Mouse (Mus musculus): ENCODE data around the gene Kif19a.

Kif19a gene

GRCm38 (mm10) chr11:114741451-114741850 is 23.7 kb upstream of the Kif19a start:
- H3K27me3 ChIP-seq (ENCODE audit: insufficient read depth, low read length) = peaks cover 8% of the 10 kb centered on the region
- TF ChIP-seq CTCF (conservative IDR thresholded peaks at IDR 0.05; ENCODE audit: low read length) (no peak), POU5F1 (IDR thresholded peaks at IDR 0.05; ENCODE audit: borderline replicate concordance, low read length) (no peak), NANOG (IDR thresholded peaks at IDR 0.05; ENCODE audit: borderline replicate concordance, low read length) (no peak)
- H3K4me1 ChIP-seq (replicated peaks; ENCODE audit: low read depth, low read length) = peaks cover 45% of the 10 kb centered on the region
- no peaks in the 10 kb centered on the region for H3K36me3 ChIP-seq (ENCODE audit: insufficient read depth, low read length)
- H3K9me3 ChIP-seq (ENCODE audit: low read length) = no peaks in the 10 kb centered on the region
- no peak overlapping the region for H3K4me3 ChIP-seq (replicated peaks; ENCODE audit: low read length)

- TF ChIP-seq CTCF (conservative IDR thresholded peaks at IDR 0.05; ENCODE audit: low read length) = peak; percentile 89
- no peak for TF ChIP-seq NANOG (IDR thresholded peaks at IDR 0.05; ENCODE audit: borderline replicate concordance, low read length)
- no peak for TF ChIP-seq POU5F1 (IDR thresholded peaks at IDR 0.05; ENCODE audit: borderline replicate concordance, low read length)
- H3K4me3 ChIP-seq (replicated peaks; ENCODE audit: low read length) = no peak overlapping the region
- H3K27me3 ChIP-seq (ENCODE audit: insufficient read depth, low read length) = peaks cover 9% of the 10 kb centered on the region
- H3K4me1 ChIP-seq (replicated peaks; ENCODE audit: low read depth, low read length) = peaks cover 18% of the 10 kb centered on the region
- no peaks in the 10 kb centered on the region for H3K9me3 ChIP-seq (ENCODE audit: low read length)
- H3K36me3 ChIP-seq (ENCODE audit: insufficient read depth, low read length) = no peaks in the 10 kb centered on the region
Observed at GRCm38 (mm10) chr11:114745134-114745533, 20.1 kb upstream of the Kif19a start.

- Histone ChIP-seq H3K27me3 (ENCODE audit: insufficient read depth, low read length) (peaks cover 9% of the 10 kb centered on the region), H3K4me1 (replicated peaks; ENCODE audit: low read depth, low read length) (peaks cover 22% of the 10 kb centered on the region), H3K4me3 (replicated peaks; ENCODE audit: low read length) (no peak overlapping the region), H3K9me3 (ENCODE audit: low read length) (no peaks in the 10 kb centered on the region), H3K36me3 (ENCODE audit: insufficient read depth, low read length) (no peaks in the 10 kb centered on the region)
- TF ChIP-seq CTCF (conservative IDR thresholded peaks at IDR 0.05; ENCODE audit: low read length) (no peak), POU5F1 (IDR thresholded peaks at IDR 0.05; ENCODE audit: borderline replicate concordance, low read length) (no peak)
Observed at GRCm38 (mm10) chr11:114747564-114748138, 17.5 kb upstream of the Kif19a start.

- peaks cover 75% of the 10 kb centered on the region for H3K27me3 ChIP-seq (ENCODE audit: insufficient read depth, low read length)
- H3K36me3 ChIP-seq (ENCODE audit: insufficient read depth, low read length) = no peaks in the 10 kb centered on the region
- H3K9me3 ChIP-seq (ENCODE audit: low read length) = no peaks in the 10 kb centered on the region
- no peak for TF ChIP-seq NANOG (IDR thresholded peaks at IDR 0.05; ENCODE audit: borderline replicate concordance, low read length)
- no peak for TF ChIP-seq POU5F1 (IDR thresholded peaks at IDR 0.05; ENCODE audit: borderline replicate concordance, low read length)
- no peak for TF ChIP-seq CTCF (conservative IDR thresholded peaks at IDR 0.05; ENCODE audit: low read length)
- H3K4me1 ChIP-seq (replicated peaks; ENCODE audit: low read depth, low read length) = peaks cover 41% of the 10 kb centered on the region
- H3K4me3 ChIP-seq (replicated peaks; ENCODE audit: low read length) = no peak overlapping the region
Observed at GRCm38 (mm10) chr11:114769911-114770310, 4.7 kb downstream of the Kif19a start.

- no peaks in the 10 kb centered on the region for H3K36me3 ChIP-seq (ENCODE audit: insufficient read depth, low read length)
- TF ChIP-seq NANOG (IDR thresholded peaks at IDR 0.05; ENCODE audit: borderline replicate concordance, low read length) (no peak), CTCF (conservative IDR thresholded peaks at IDR 0.05; ENCODE audit: low read length) (no peak), POU5F1 (IDR thresholded peaks at IDR 0.05; ENCODE audit: borderline replicate concordance, low read length) (no peak)
- H3K4me3 ChIP-seq (replicated peaks; ENCODE audit: low read length) = no peak overlapping the region
- H3K27me3 ChIP-seq (ENCODE audit: insufficient read depth, low read length) = peaks cover 74% of the 10 kb centered on the region
- H3K9me3 ChIP-seq (ENCODE audit: low read length) = no peaks in the 10 kb centered on the region
- peaks cover 23% of the 10 kb centered on the region for H3K4me1 ChIP-seq (replicated peaks; ENCODE audit: low read depth, low read length)
Observed at GRCm38 (mm10) chr11:114771896-114772295, 6.7 kb downstream of the Kif19a start.

GRCm38 (mm10) chr11:114780076-114780475 is 14.9 kb downstream of the Kif19a start:
- TF ChIP-seq POU5F1 (IDR thresholded peaks at IDR 0.05; ENCODE audit: borderline replicate concordance, low read length) (no peak), NANOG (IDR thresholded peaks at IDR 0.05; ENCODE audit: borderline replicate concordance, low read length) (no peak), CTCF (conservative IDR thresholded peaks at IDR 0.05; ENCODE audit: low read length) (no peak)
- Histone ChIP-seq H3K27me3 (ENCODE audit: insufficient read depth, low read length) (peaks cover 98% of the 10 kb centered on the region), H3K36me3 (ENCODE audit: insufficient read depth, low read length) (no peaks in the 10 kb centered on the region), H3K4me1 (replicated peaks; ENCODE audit: low read depth, low read length) (peaks cover 21% of the 10 kb centered on the region), H3K4me3 (replicated peaks; ENCODE audit: low read length) (no peak overlapping the region), H3K9me3 (ENCODE audit: low read length) (no peaks in the 10 kb centered on the region)

GRCm38 (mm10) chr11:114785892-114786291 is 20.7 kb downstream of the Kif19a start:
- TF ChIP-seq CTCF (conservative IDR thresholded peaks at IDR 0.05; ENCODE audit: low read length) (peak; percentile 13; the same call in 1 of the 2 replicates), NANOG (IDR thresholded peaks at IDR 0.05; ENCODE audit: borderline replicate concordance, low read length) (no peak), POU5F1 (IDR thresholded peaks at IDR 0.05; ENCODE audit: borderline replicate concordance, low read length) (no peak)
- peaks cover 98% of the 10 kb centered on the region for H3K27me3 ChIP-seq (ENCODE audit: insufficient read depth, low read length)
- peaks cover 63% of the 10 kb centered on the region for H3K4me1 ChIP-seq (replicated peaks; ENCODE audit: low read depth, low read length)
- peak overlapping the region; percentile 73 for H3K4me3 ChIP-seq (replicated peaks; ENCODE audit: low read length)
- no peaks in the 10 kb centered on the region for H3K9me3 ChIP-seq (ENCODE audit: low read length)
- no peaks in the 10 kb centered on the region for H3K36me3 ChIP-seq (ENCODE audit: insufficient read depth, low read length)

- H3K27me3 ChIP-seq (ENCODE audit: insufficient read depth, low read length) = peaks cover 98% of the 10 kb centered on the region
- TF ChIP-seq POU5F1 (IDR thresholded peaks at IDR 0.05; ENCODE audit: borderline replicate concordance, low read length) (no peak), CTCF (conservative IDR thresholded peaks at IDR 0.05; ENCODE audit: low read length) (no peak), NANOG (IDR thresholded peaks at IDR 0.05; ENCODE audit: borderline replicate concordance, low read length) (no peak)
Observed at GRCm38 (mm10) chr11:114786326-114786725, 21.1 kb downstream of the Kif19a start.

GRCm38 (mm10) chr11:114787611-114788010 is 22.4 kb downstream of the Kif19a start:
- H3K4me3 ChIP-seq (replicated peaks; ENCODE audit: low read length) = no peak overlapping the region
- H3K27me3 ChIP-seq (ENCODE audit: insufficient read depth, low read length) = peaks cover 98% of the 10 kb centered on the region
- H3K4me1 ChIP-seq (replicated peaks; ENCODE audit: low read depth, low read length) = peaks cover 65% of the 10 kb centered on the region
- no peaks in the 10 kb centered on the region for H3K9me3 ChIP-seq (ENCODE audit: low read length)
- no peak for TF ChIP-seq POU5F1 (IDR thresholded peaks at IDR 0.05; ENCODE audit: borderline replicate concordance, low read length)
- TF ChIP-seq NANOG (IDR thresholded peaks at IDR 0.05; ENCODE audit: borderline replicate concordance, low read length) = no peak
- TF ChIP-seq CTCF (conservative IDR thresholded peaks at IDR 0.05; ENCODE audit: low read length) = no peak
- H3K36me3 ChIP-seq (ENCODE audit: insufficient read depth, low read length) = no peaks in the 10 kb centered on the region

More at GRCm38 (mm10) chr11:114786326-114786725, 21.1 kb downstream of the Kif19a start:
- Histone ChIP-seq H3K9me3 (ENCODE audit: low read length) (no peaks in the 10 kb centered on the region), H3K4me3 (replicated peaks; ENCODE audit: low read length) (peak overlapping the region; percentile 73), H3K4me1 (replicated peaks; ENCODE audit: low read depth, low read length) (peaks cover 63% of the 10 kb centered on the region), H3K36me3 (ENCODE audit: insufficient read depth, low read length) (no peaks in the 10 kb centered on the region)
